Mouse (Mus musculus): ENCODE results near the gene Rufy2. TPM values are rescaled to one million over a fixed set of nuclear protein-coding genes. Genes with fewer than 3 reads are reported as not detected.

The Rufy2 gene
- total RNA-seq, 1 experiment from 2014 or later, result 17.4 TPM

GRCm38 (mm10) chr10:63019304-63019703 is 39.3 kb downstream of the Rufy2 start:
- DNase-seq, result no peak

- DNase-seq, result no peak
Measured at GRCm38 (mm10) chr10:63021702-63022101, 41.7 kb downstream of the Rufy2 start.

- no peak for DNase-seq
Measured at GRCm38 (mm10) chr10:63022541-63023120, 42.6 kb downstream of the Rufy2 start.

- DNase-seq, result peak; percentile 76
Measured at GRCm38 (mm10) chr10:63023121-63023748, 43.2 kb downstream of the Rufy2 start.

DNA sequence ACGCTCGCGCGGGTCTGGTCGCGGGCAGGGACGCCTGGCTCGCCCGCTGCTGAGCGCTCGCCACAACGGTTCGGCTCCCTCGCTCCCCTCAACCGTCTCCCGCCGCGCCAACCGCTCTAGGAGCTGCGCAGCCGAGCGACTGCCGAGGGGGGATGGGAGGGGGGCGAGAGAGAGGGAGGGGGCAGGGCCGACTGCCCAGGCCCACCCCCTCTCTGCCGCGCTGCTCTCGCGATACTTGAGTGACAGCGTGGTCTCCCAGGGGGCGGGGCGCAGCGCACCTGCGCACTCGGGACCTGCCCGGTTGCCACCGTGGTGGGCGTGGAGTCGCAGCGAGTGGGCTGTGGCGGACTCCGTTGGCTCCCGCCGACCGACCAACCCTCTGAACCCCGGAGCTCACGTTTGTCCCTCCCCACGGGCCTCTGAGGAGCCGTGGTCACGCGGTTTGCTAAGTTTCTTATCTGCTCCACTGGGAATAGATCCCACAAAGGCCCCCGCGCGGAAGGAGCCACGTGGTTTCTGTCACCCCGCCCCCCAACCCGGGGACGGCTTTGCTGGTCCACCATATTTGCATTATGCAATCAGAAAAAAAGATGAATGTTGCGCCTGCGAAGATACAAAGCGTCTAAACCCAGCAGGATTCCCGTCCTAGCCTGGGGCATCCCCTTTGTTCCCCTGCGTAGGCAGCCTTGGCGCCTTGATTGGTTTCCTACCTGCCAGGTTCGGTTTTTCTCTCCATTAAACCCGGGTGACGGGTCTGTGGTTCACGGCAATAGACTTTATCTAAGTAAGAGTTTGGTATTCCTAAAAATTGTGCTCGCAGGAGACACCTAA is 43.9 kb downstream of the Rufy2 start, which contains the start of the genes Hnrnph3 and Pbld2:
Hnrnph3 (minus strand) TSS at position 469 of the 831 bp plus-strand sequence.
Pbld2 (plus strand) TSS at position 567 of the 831 bp plus-strand sequence.
- peak; percentile 99 for DNase-seq

DNA sequence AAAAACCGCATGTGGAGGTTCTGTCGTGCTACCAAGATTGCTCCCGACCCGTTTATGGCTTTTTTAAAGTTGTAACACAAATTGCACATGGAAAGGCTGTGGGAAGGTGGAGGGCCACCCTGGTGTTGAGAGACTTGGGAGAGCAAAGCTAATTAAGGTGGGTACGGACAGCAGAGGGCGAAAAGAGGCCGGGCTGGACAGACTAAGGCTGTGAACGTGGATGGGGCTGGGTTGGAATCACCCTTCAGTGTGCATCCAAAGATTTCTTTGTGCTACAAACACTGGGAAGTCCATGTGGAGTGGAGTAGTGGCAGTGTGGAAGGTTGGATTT is 44.5 kb downstream of the Rufy2 start:
- DNase-seq, result peak; percentile 59

DNA sequence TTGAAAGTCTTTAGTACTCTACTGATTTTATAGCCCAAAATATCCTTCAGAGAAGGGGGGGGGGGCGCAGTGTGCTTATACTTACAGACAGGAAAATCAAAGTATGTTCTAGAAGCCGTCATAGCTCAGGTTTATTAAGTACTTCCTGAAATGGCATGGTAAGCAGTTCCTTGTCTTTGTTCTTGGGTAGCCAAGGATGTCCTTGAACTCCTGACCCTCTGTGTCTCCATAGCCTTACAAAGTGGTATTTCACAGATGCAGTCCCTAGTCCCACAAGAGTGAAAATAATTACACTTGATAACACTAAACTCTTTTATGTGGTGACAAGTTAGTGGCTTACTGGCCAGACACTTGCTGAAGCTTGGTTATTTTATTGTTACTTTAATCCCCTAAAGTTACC is 45.0 kb downstream of the Rufy2 start:
- no peak for DNase-seq

DNA sequence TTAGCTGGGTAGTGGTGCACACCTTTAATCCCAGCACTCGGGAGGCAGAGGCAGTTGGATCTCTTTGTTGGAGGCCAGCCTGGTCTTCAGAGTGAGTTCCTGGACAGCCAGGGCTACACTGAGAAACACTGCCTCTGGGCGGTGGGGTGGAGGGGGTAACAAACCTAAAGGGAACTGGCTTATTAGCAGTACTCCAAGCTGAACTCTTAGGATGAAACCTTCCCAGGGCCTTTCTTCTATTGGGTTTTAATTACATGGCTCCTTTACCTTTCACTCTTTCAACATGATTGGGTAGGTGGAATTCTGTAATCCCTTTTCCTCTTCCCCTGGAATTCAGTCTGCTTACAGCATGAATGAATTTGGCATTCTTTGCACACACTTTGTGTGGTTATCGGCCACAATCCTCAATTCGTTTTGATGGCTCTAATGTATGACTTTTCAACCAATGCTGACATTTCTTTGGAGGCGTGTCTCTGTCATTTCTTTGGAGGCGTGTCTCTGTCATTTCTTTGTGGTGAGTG is 45.5 kb downstream of the Rufy2 start:
- DNase-seq, result no peak

- no peak for DNase-seq
Measured at GRCm38 (mm10) chr10:63026156-63026794, 46.3 kb downstream of the Rufy2 start.

DNA sequence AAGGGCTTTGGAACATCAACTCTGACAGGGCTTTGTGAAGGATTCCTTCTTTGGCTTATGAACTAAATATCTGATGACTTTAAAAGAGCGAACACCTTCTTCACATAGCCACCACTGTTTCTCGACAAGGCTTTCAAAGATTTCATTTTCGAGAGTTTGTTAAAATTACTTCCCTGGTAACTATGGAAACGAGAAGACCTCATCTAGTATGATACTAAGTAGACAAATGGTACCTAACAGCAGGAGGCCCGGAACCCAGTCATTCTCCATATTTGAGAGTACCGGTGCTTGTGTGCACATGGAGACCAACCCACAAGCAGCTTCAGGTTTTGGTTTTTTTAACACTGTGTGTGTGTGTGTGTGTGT is 46.8 kb downstream of the Rufy2 start:
- no peak for DNase-seq

- peak; percentile 46 for DNase-seq
Measured at GRCm38 (mm10) chr10:63027376-63028161, 47.5 kb downstream of the Rufy2 start.

DNA sequence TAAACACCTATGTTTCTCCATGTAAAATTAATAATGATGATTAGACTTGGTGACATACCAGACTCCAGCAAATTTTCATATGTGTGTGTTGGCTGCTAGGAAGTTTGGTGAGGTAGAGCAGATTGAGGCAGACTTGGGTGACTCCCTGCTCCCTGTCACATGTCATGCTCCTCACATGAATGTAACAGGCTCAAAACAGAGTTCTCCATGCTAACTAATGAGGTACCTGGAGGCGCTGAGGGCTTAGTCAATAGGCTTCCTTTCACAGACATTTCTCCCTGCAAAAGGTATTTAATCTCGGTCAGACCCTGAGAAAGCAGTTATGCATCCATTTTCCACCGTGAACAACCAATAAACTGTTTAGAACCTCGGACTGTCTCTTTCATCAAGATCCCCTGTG is 48.4 kb downstream of the Rufy2 start:
- no peak for DNase-seq

GRCm38 (mm10) chr10:63032267-63032666 is 52.2 kb downstream of the Rufy2 start:
- no peak for DNase-seq

DNA sequence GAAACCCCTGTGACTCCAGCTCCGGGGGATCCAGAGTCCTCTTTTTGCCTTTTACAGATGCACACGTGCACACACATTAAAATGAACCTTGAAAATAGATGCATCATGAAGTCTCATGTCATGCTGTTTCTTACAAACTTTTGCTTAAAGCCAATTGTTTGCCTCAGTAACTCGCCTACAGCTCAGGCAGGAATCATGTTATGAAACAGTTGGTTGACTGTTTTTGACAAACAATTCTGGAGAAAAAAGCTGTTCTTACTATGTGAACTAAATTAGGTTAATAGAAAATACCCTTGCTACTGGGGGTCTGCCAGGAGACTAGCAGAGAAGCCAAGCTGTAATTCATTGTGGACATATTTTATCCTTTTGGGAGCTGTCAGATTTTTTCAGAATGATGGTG is 52.9 kb downstream of the Rufy2 start:
- DNase-seq, result no peak

GRCm38 (mm10) chr10:63038571-63039320 is 58.7 kb downstream of the Rufy2 start:
- no peak for DNase-seq

DNA sequence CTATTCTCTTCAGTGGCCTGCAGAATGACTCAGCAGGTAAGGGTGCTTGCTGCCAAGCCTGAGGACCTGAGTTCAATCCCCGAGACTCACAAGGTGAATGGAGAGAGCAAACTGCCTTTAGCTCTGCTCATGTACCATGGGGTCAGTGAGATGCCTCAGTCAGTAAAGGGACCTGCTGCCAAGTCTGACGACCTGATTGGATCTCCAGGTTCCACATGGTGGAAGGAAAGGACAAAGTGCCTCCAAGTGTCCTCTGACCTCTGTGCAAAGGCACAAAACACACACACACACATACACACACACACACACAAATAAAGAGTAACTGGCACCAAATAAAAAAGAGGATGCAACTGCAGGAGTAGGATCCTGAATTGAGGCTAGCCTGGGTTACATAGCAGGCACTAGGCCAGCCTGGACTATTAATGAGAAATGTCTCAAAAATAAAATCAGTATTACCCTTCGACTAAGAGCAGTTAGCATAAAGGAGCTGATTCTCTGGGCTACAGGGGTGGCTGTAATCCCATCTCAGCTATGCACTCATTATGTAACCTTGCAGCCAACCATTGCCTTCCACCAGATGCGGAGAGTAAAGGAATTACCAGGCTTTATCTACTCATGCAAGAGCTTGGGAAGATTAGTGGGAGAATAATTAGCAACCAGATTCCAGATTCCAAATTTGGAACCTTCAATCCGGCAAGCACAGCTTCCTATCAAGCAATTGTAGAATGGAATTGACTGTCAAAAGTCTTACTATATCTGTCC is 60.0 kb downstream of the Rufy2 start:
- DNase-seq, result no peak

DNA sequence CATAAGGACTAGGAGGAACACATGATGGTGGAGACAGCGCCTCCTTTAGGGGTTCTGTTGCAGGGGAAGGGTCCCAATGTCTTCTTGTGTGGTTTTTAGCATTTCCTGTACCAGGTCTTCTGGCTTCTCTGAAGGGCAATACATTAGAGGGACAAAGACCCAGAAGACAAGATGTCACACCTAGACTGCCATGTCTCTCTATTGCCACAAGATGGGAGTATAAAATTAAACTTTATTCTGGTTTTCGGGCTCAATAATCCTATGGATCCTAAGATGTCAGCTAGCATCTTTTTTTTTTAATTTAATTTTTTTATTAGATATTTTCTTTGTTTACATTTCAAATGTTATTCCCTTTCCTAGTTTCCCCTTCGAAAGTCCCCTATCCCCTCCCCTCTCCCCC is 63.1 kb downstream of the Rufy2 start:
- DNase-seq, result no peak

- DNase-seq, result no peak
Measured at GRCm38 (mm10) chr10:63047751-63048150, 67.7 kb downstream of the Rufy2 start.

DNA sequence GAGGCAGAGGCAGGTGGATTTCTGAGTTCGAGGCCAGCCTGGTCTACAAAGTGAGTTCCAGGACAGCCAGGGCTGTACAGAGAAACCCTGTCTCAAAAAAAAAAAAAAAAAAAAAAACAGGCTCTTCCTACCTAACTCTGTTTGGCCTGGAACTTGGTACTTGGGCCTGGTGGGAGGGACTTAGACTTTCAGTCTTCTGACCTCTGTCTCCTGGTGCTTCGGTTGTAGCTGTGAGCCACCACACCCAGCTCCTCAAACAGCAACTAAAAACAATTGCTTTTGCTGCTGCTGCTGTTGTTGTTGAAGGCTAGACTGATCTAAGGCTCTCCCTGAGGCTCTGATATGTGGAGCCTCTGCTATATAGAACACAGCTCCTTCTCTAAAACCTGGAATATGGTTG is 69.1 kb downstream of the Rufy2 start:
- no peak for DNase-seq

- DNase-seq, result no peak
Measured at GRCm38 (mm10) chr10:63051267-63051666, 71.2 kb downstream of the Rufy2 start.

Measured in adrenal gland, postnatal 25 days (tissue).